Mouse (Mus musculus) embryonic fibroblast, embryonic 13.5 days (primary cell): ENCODE measurements around the gene Clstn2.

Source experiments
- CTCF ChIP-seq: IDR thresholded peaks from 2 replicates; pipeline ENCODE4 v1.5.1; 2011; ENCODE audit warnings: mild to moderate bottlenecking, control low read depth, low read length, moderate library complexity, borderline replicate concordance; ENCODE audit not compliant: insufficient read depth
- POLR2A ChIP-seq: IDR thresholded peaks from 2 replicates; pipeline ENCODE4 v1.6.1; 2011; ENCODE audit warnings: low read depth, mild to moderate bottlenecking, control low read depth, low read length, moderate library complexity

GRCm38 (mm10) chr9:97995723-97996122 lies 37.3 kb downstream of the Clstn2 start:
- TF ChIP-seq CTCF (no peak), POLR2A (no peak)
